Mouse (Mus musculus) hindbrain, postnatal 0 days (tissue): ENCODE data around the gene Ptgis. TPM values are rescaled to one million over a fixed set of nuclear protein-coding genes. Genes with fewer than 3 reads are reported as not detected.

Source experiments
- ATAC-seq: fragments of 200-750 bp; cut with Nextera tagmentation; 2 replicates; pipeline ENCODE4 v1.8.0; 2017; ENCODE audit warnings: mild to moderate bottlenecking, moderate TSS enrichment, moderate library complexity
- DNase-seq: peaks from one replicate; pipeline ENCODE4 v3.0.0-alpha.2; 2015; ENCODE audit warnings: low spot score
- H3K27ac ChIP-seq: fragments of 300-500 bp; sonication (generic); 2 replicates; pipeline ENCODE4 v1.5.1; 2014; ENCODE audit warnings: mild to moderate bottlenecking
- H3K27me3 ChIP-seq: fragments of 300-500 bp; sonication (generic); 2 replicates; pipeline ENCODE4 v1.6.1; 2014; ENCODE audit warnings: low read length, mixed read lengths; ENCODE audit not compliant: insufficient read depth
- H3K36me3 ChIP-seq: fragments of 300-500 bp; sonication (generic); 2 replicates; pipeline ENCODE4 v1.6.1; 2014; ENCODE audit warnings: low read length, mixed read lengths; ENCODE audit not compliant: insufficient read depth
- H3K4me1 ChIP-seq: fragments of 300-500 bp; sonication (generic); 2 replicates; pipeline ENCODE4 v1.6.1; 2014; ENCODE audit warnings: antibody characterized with exemption, low read length, mixed read lengths; ENCODE audit not compliant: insufficient read depth
- H3K4me2 ChIP-seq: fragments of 300-500 bp; sonication (generic); 2 replicates; pipeline ENCODE4 v1.6.1; 2014; ENCODE audit warnings: low read depth, mild to moderate bottlenecking, low read length, moderate library complexity, mixed read lengths
- H3K4me3 ChIP-seq: fragments of 300-500 bp; sonication (generic); 2 replicates; pipeline ENCODE4 v1.5.1; 2014; ENCODE audit warnings: low read length
- H3K9ac ChIP-seq: fragments of 300-500 bp; sonication (generic); replicated peaks from 2 replicates; pipeline ENCODE4 v1.6.1; 2014; ENCODE audit warnings: mild to moderate bottlenecking, low read length, moderate library complexity, mixed read lengths
- H3K9me3 ChIP-seq: fragments of 300-500 bp; sonication (generic); 2 replicates; pipeline ENCODE4 v1.6.1; 2016; ENCODE audit warnings: low read length, mixed read lengths
- CTCF ChIP-seq: IDR thresholded peaks from 2 replicates; pipeline ENCODE4 v1.5.1; 2016; ENCODE audit warnings: antibody characterized with exemption, control low read depth, low read depth
- WGBS: fragments of 180-500 bp; shearing (Covaris S2); extraction: QIAGEN DNeasy Blood & Tissue Kit; methylation state at CpG from one replicate; pipeline ENCODE4 v1.1.7; 2014; 5-methylcytosine and 5-hydroxymethylcytosine counted together
- polyA plus RNA-seq: library from polyadenylated mRNA; unstranded; fragments of >200 nt; fragmentation: Nextera tagmentation; extraction: Ambion mirVana; gene quantifications from 2 replicates; pipeline ENCODE4 v1.2.1, GENCODE M21; 2015
- total RNA-seq: library from RNA; depleted of rRNA; stranded (reverse); fragments of >200 nt; gene quantifications from 2 replicates; pipeline ENCODE4 v1.2.3, GENCODE M21; 2014

Gene Ptgis
- total and polyA plus RNA-seq, 2 experiments from 2014 or later: 4.4 to 7.7 TPM

DNA sequence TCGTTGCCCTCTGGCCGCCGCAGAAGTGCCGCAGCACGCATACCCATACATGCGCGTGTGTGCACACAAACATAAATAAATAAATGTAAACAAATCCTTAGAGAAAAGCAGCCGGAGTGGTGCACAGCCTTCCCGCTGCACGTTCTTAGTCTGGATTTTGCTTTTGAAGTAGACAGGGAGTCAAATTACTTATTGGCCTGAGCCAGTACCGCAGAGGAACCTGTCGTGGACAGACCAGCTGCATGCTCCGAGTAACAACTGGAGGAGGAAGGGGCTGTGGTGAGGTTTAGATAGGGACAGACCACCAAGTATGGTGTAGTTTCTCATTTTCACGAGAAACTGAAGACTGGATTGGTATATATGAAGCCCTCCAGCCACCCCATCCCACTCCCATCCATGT is 6.6 kb downstream of the Ptgis start:
- Histone ChIP-seq H3K9ac (no peak overlapping the region), H3K4me3 (no peak overlapping the region), H3K4me1 (no peaks in the 10 kb centered on the region), H3K36me3 (no peaks in the 10 kb centered on the region), H3K27me3 (no peaks in the 10 kb centered on the region), H3K9me3 (no peaks in the 10 kb centered on the region), H3K4me2 (no peak overlapping the region), H3K27ac (no peak overlapping the region)
- no peak for DNase-seq
- TF ChIP-seq CTCF: no peak
- no peak for ATAC-seq
- 65% methylated on average over 14 of the region's 14 CpGs for WGBS

DNA sequence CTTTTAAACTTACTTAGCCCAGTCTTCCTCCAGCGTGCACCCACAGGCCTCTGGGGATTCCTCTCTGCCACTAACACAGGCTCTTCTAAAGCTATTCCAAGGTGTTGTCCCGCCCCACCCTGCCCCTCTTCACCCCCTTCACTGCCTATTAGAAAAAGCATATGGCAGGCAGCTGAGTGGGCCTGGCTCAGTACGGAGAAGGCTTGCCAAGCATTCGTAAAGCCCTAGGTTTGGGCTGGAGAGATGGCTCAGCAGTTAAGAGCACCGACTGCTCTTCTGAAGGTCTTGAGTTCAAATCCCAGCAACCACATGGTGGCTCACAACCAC is 7.4 kb downstream of the Ptgis start:
- H3K4me2 ChIP-seq: no peak overlapping the region
- no peaks in the 10 kb centered on the region for H3K27me3 ChIP-seq
- H3K9me3 ChIP-seq: no peaks in the 10 kb centered on the region
- H3K4me3 ChIP-seq: no peak overlapping the region
- no peaks in the 10 kb centered on the region for H3K36me3 ChIP-seq
- no peak for DNase-seq
- H3K9ac ChIP-seq: no peak overlapping the region
- no peak overlapping the region for H3K27ac ChIP-seq
- no peaks in the 10 kb centered on the region for H3K4me1 ChIP-seq
- no peak for ATAC-seq
- no peak for TF ChIP-seq CTCF
- WGBS: 74% methylated on average over 5 of the region's 5 CpGs

DNA sequence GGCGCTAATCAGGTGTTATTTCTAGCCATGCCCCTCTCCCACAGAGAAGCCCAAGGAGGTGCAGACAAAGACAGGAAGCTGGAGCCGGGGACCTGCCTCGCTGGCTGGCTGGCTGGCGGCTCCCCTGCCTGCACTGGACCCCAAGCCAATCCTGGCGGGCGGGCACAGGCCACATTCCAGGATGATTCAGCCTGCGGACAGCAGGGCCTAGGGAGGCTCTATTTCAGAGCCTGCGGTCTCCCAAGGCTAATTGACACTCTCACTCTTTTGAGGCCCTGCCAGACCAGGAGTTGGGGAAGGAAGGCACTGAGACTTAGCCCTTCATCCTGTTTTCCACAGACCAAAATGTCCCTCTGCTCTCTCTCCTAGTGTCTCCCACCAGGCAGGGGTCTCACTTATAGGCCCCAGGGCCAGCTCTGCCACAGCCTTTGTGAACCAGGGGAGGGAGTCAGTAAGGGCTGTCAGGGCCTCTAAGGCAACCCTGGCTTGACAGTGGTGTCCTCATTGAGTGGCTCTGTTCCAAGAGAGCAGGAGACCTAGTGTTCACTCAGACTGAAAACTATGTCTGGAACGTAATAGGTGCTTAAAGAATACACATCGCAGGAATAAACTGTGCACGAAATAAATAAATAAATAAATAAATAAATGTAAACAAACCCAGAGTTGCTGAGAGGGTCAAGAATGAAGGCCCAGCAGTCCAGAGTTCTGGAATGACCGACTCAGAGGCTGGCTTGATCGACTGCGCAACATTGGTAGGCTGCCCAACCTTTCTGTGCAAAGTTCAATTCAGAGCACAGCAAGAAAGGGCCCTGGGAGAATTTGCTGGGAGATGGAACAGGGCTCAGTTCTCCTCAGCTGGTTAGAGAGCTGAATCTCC is 8.0 kb downstream of the Ptgis start:
- H3K27me3 ChIP-seq: no peaks in the 10 kb centered on the region
- H3K4me1 ChIP-seq: no peaks in the 10 kb centered on the region
- H3K4me3 ChIP-seq: no peak overlapping the region
- 60% methylated on average over 14 of the region's 14 CpGs for WGBS
- ATAC-seq (no peak), DNase-seq (no peak)
- H3K27ac ChIP-seq: no peak overlapping the region
- no peak overlapping the region; the same call in 1 of the 2 replicates for H3K9ac ChIP-seq
- no peak for TF ChIP-seq CTCF
- H3K36me3 ChIP-seq: no peaks in the 10 kb centered on the region
- no peak overlapping the region for H3K4me2 ChIP-seq
- no peaks in the 10 kb centered on the region for H3K9me3 ChIP-seq

DNA sequence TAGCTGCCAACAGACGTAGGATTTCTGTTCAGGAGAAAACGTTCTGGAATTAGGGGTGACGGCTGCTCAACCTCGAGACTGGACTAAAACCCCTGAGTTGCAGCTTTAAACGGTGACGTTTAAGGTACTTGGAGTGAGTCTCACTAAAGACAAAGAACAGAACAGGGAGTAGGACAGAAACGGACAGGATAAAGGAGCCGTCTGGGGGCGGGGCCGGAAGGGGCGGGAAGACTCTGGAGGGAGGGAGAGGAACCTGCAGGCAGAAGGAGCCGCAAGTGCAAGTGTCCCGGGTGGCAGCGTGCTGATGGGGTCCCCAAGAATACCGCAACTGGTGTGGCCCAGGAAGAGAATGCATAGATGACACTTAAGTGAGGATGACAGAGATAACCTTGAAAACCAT is 9.8 kb downstream of the Ptgis start:
- Histone ChIP-seq H3K9ac (no peak overlapping the region), H3K4me2 (no peak overlapping the region), H3K4me3 (no peak overlapping the region), H3K27me3 (no peaks in the 10 kb centered on the region), H3K36me3 (no peaks in the 10 kb centered on the region), H3K4me1 (no peaks in the 10 kb centered on the region), H3K27ac (no peak overlapping the region), H3K9me3 (no peaks in the 10 kb centered on the region)
- no peak for TF ChIP-seq CTCF
- DNase-seq (no peak), ATAC-seq (no peak)
- WGBS: 7% methylated on average over 15 of the region's 15 CpGs

DNA sequence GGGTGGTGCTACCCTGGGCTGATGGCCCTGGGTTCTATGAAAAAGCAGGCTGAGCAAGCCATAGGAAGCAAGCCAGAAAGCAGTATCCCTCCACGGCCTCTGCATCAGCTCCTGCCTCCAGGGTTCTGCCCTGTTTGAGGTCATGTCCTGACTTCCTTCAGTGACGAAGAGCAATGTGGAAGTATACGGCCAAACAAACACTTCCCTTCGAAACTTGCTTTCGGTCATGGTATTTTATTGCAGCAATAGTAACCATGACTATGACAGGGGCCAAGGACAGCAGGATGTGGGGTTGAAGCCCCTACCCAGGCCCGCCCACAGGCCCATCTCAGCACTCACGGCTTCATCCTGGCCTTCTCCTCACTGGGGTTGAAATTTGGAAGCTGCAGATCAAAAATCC is 15.5 kb downstream of the Ptgis start:
- no peaks in the 10 kb centered on the region for H3K4me1 ChIP-seq
- no peak for ATAC-seq
- H3K27me3 ChIP-seq: no peaks in the 10 kb centered on the region
- no peak for DNase-seq
- no peaks in the 10 kb centered on the region for H3K9me3 ChIP-seq
- WGBS: 85% methylated on average over 7 of the region's 7 CpGs
- H3K36me3 ChIP-seq: no peaks in the 10 kb centered on the region
- no peak overlapping the region for H3K4me3 ChIP-seq
- no peak overlapping the region for H3K9ac ChIP-seq
- no peak overlapping the region for H3K27ac ChIP-seq
- TF ChIP-seq CTCF: no peak
- no peak overlapping the region for H3K4me2 ChIP-seq

DNA sequence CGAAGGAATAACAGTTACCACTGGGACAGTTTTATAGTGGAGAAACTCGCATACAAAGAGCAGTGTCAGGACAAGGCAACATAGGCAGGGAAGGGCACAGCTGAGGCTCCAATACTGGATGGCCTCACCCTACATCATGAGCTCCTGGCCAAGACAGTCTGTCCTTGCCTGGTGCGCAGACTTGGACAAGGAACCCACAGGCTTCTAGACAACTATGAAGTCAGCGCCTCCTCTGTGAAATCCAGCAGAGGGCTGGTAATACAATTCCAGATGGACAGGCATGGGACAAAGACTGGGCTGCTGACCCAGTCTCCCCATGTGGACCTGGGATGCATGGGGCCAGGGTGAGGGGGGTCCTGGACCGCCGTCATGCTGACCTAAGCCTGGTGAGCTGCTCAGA is 16.2 kb downstream of the Ptgis start:
- ATAC-seq (no peak), DNase-seq (no peak)
- 89% methylated on average over 6 of the region's 6 CpGs for WGBS
- TF ChIP-seq CTCF: no peak
- H3K27ac ChIP-seq: no peak overlapping the region
- H3K27me3 ChIP-seq: no peaks in the 10 kb centered on the region
- H3K4me3 ChIP-seq: no peak overlapping the region
- no peak overlapping the region for H3K9ac ChIP-seq
- no peaks in the 10 kb centered on the region for H3K36me3 ChIP-seq
- H3K4me2 ChIP-seq: no peak overlapping the region
- no peaks in the 10 kb centered on the region for H3K9me3 ChIP-seq
- no peaks in the 10 kb centered on the region; the same call in 1 of the 2 replicates for H3K4me1 ChIP-seq

DNA sequence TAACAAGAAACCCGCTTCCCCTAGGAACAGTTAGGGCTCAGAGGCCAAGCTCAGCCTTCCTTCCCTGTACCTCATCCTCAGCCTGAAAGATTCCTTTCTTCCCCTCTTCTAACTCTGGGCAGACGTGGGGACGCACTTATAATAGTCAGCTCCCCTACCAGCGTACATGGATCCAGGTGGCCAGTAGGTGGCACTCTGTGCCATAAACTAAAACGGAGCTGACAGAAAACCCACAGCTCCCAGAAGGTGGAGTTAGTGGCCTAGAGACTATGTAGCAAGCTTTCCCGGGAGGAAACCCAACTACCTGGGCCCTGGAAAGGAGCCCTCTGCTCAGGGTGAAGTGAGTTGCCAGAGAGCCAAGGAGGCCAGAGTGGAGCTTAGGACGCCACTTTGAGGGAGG is 18.3 kb downstream of the Ptgis start:
- no peak overlapping the region for H3K9ac ChIP-seq
- H3K27ac ChIP-seq: no peak overlapping the region
- TF ChIP-seq CTCF: peak; percentile 93
- peak; percentile 91 for DNase-seq
- no peaks in the 10 kb centered on the region; the same call in 1 of the 2 replicates for H3K4me1 ChIP-seq
- H3K4me2 ChIP-seq: no peak overlapping the region
- no peak overlapping the region for H3K4me3 ChIP-seq
- no peaks in the 10 kb centered on the region for H3K36me3 ChIP-seq
- no peaks in the 10 kb centered on the region for H3K9me3 ChIP-seq
- WGBS: 24% methylated on average over 7 of the region's 7 CpGs
- ATAC-seq: peak; percentile 34; the same call in 1 of the 2 replicates
- H3K27me3 ChIP-seq: no peaks in the 10 kb centered on the region
